Mouse (Mus musculus) lung, postnatal 0 days (tissue): Measurements from ENCODE around the gene Nmur1.
A peak's percentile ranks its signal among the peaks of the same experiment; 100 is the strongest.

ENCODE experiments used
- CTCF ChIP-seq: IDR thresholded peaks from 2 replicates; pipeline ENCODE4 v1.5.1; 2016; ENCODE audit warnings: antibody characterized with exemption, mild to moderate bottlenecking
- EP300 ChIP-seq: IDR thresholded peaks from 2 replicates; pipeline ENCODE4 v1.6.1; 2016; ENCODE audit warnings: antibody characterized with exemption, mild to moderate bottlenecking, control low read depth

DNA sequence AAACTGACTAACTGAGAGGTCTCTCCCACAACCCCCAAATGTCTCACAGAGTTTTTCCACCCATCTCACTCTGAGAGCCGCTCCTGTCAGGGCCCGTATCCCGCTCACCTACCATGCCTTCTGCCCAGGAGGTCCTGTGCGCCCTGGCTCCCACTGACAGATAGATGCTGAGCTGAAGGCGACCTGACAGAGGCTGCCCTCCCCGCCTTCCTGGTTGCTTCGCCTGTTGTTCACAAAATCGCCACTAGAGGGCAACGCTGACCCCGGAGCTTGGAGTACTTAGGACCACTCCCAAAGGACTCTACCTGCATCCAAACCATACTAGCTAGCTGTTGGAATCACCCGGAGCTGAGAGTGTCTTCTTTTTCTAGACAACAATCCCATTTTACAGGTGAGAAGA is 36.8 kb downstream of the Nmur1 start:
- TF ChIP-seq EP300 (no peak), CTCF (peak; percentile 92)
